Mouse (Mus musculus) regulatory T cell (primary cell): ENCODE measurements around the gene Slc4a5.

ENCODE experiments used
- in situ Hi-C: fragments of 300-600 bp; cut with MboI, MseI; formaldehyde crosslinking; loops from one replicate; pipeline ENCODE4 v1.15.1; 2025; ENCODE audit warnings: high pct_unique_total_duplicates

The Slc4a5 gene

GRCm38 (mm10) chr6:83231486-83231885 is 11.9 kb downstream of the Slc4a5 start:
- in situ Hi-C loops = no loop called here

- in situ Hi-C loops = no loop called here
These were observed 13.7 kb downstream of the Slc4a5 start for GRCm38 (mm10) chr6:83233306-83233705.

- in situ Hi-C loops = no loop called here
These were observed 14.7 kb downstream of the Slc4a5 start for GRCm38 (mm10) chr6:83234280-83234741.

GRCm38 (mm10) chr6:83237123-83237522 is 17.5 kb downstream of the Slc4a5 start:
- in situ Hi-C loops = no loop called here

- in situ Hi-C loops = no loop called here
These were observed 24.9 kb downstream of the Slc4a5 start for GRCm38 (mm10) chr6:83244422-83245061.

- in situ Hi-C loops = no loop called here
These were observed 25.5 kb downstream of the Slc4a5 start for GRCm38 (mm10) chr6:83245134-83245533.

GRCm38 (mm10) chr6:83245997-83246396 is 26.4 kb downstream of the Slc4a5 start:
- in situ Hi-C loops = no loop called here

GRCm38 (mm10) chr6:83246750-83247149 is 27.1 kb downstream of the Slc4a5 start:
- in situ Hi-C loops = no loop called here

- in situ Hi-C loops = no loop called here
These were observed 27.5 kb downstream of the Slc4a5 start for GRCm38 (mm10) chr6:83247153-83247552.

- in situ Hi-C loops = no loop called here
These were observed 34.6 kb downstream of the Slc4a5 start for GRCm38 (mm10) chr6:83254242-83254641.

- in situ Hi-C loops = no loop called here
These were observed 44.9 kb downstream of the Slc4a5 start for GRCm38 (mm10) chr6:83264516-83264915.

- in situ Hi-C loops = loop anchor here (5.0 kb wide), 1 partner anchor 263 kb away; no protein-coding TSS in a partner anchor
These were observed 45.6 kb downstream of the Slc4a5 start for GRCm38 (mm10) chr6:83265253-83265652.

- in situ Hi-C loops = loop anchor here (5.0 kb wide), 1 partner anchor 263 kb away; no protein-coding TSS in a partner anchor
These were observed 46.0 kb downstream of the Slc4a5 start for GRCm38 (mm10) chr6:83265653-83266052.

GRCm38 (mm10) chr6:83267616-83268015 is 48.0 kb downstream of the Slc4a5 start:
- in situ Hi-C loops = loop anchor here (5.0 kb wide), 1 partner anchor 265 kb away; no protein-coding TSS in a partner anchor

- in situ Hi-C loops = loop anchor here (5.0 kb wide), 1 partner anchor 266 kb away; no protein-coding TSS in a partner anchor
These were observed 48.7 kb downstream of the Slc4a5 start for GRCm38 (mm10) chr6:83268144-83269010.

GRCm38 (mm10) chr6:83273733-83274132 is 54.1 kb downstream of the Slc4a5 start:
- in situ Hi-C loops = loop anchor here (10.0 kb wide), 1 partner anchor 359 kb away; no protein-coding TSS in a partner anchor

- in situ Hi-C loops = loop anchor here (5.0 to 10.0 kb wide), 2 partner anchors 50 to 362 kb away; no protein-coding TSS in a partner anchor
These were observed 57.5 kb downstream of the Slc4a5 start for GRCm38 (mm10) chr6:83277151-83277550.

- in situ Hi-C loops = loop anchor here (5.0 to 10.0 kb wide), 2 partner anchors 52 to 364 kb away; no protein-coding TSS in a partner anchor
These were observed 59.3 kb downstream of the Slc4a5 start for GRCm38 (mm10) chr6:83278881-83279280.

GRCm38 (mm10) chr6:83280256-83280955 is 60.8 kb downstream of the Slc4a5 start:
- in situ Hi-C loops = no loop called here

- in situ Hi-C loops = no loop called here
These were observed 81.0 kb downstream of the Slc4a5 start for GRCm38 (mm10) chr6:83300447-83301229.

GRCm38 (mm10) chr6:83301294-83301693 is 81.7 kb downstream of the Slc4a5 start:
- in situ Hi-C loops = no loop called here
